Mouse (Mus musculus): Measurements from ENCODE around the gene Gigyf1.

Gene Gigyf1

DNA sequence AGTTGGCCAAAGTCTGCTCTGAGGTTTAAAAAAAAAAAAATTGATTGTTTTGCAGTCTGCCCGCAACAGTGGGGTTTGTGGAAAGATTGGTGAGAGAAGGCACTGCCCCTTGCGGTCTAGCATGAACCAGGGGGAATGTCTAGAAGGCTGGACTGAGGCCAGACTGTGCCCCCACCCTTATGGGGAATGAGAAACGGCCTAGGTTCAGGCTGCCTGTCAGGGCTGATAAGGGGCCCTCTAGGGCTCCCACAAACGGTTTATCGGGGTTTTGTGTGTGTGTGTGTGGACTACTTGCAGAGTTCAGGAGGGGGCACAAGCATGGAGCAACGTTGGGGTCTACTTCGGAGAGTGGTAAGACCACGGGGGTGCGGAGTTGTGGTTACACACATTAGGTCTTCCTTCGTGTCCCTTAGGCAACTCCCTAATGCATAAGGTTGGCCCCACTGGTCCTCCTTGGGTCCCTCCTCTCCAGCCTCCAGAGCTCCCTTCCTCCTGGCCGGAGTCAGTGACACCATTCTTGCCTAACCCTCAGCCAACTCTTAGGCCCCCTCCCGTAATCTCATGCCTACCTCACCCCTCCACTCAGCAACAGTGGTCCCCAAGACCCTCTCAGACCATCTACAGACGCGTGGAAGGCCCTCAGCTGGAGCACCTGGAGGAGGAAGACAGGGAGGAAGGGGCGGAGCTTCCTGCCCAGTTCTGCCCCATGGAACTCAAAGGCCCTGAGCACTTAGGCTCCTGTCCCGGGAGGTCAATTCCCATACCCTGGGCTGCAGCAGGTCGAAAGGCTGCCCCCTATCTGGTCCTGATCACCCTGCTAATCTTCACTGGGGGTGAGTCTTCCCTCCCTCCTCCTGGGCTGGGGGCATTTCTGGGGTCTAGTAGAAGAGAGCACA, 52.6 kb downstream of the Gigyf1 start:
- no peak for DNase-seq (ENCODE audit: low spot score)

GRCm38 (mm10) chr5:137574470-137574901, 56.1 kb downstream of the Gigyf1 start:
- DNase-seq (ENCODE audit: low spot score), result peak; percentile 66

Data from retina, embryonic 14.5 days (tissue).